Mouse (Mus musculus) spleen, embryonic (tissue): ENCODE data around the gene Kmt5c.

Experiments used
- CTCF ChIA-PET: fragments of 350-600 bp; sonication (Branson Sonifier 250); formaldehyde crosslinking; loops from one replicate; lab custom pipeline; 2022; lab: Charles Lee

Kmt5c gene

DNA sequence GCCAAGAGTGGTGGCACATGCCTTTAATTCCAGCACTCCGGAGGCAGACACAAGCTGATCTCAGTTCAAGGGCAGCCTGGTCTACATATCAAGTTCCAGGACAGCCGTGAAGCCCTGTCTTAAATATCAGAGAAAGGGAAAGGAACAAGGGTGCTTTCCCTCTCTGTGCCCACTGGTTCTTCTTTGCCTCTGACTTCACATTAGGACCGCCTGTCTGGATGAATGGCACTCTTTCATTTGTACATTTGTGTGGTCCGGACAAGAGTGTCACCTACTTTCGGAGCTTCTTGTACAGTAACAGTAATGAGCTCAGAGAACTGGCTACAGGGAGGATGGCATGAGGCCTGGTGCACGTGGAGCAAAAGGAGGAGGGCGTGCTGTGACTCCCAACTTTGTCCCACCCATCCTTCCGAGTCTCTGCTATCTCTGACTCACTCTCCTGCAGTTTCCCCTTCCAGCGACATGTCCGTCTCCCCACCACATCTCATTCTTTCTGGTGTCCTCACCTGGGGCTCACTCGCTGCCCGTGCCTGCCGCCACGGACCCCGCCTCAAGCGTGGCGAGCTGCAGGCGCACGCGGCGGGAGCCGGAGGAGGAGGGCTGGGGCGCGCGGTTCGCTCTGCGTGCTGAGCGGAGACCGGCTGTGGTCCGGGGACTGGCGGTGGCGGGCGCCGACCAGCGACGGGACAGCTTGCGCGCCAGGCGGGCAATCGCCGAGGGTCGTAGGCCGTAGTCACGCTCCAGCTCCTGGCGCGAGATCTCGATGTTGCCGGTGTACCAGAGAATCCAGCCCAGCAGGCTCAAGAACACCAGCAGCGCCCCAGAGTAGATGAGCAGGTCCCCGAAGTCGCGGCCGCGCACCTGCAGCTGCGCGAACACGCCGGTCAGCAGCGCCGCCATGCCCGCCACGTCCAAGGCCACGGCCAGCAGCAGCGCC is 48.9 kb downstream of the Kmt5c start:
- CTCF ChIA-PET = interaction anchor here (0.8 kb wide), 1 partner anchor 204 kb away, joined by 3 read pairs; no protein-coding TSS in a partner anchor

DNA sequence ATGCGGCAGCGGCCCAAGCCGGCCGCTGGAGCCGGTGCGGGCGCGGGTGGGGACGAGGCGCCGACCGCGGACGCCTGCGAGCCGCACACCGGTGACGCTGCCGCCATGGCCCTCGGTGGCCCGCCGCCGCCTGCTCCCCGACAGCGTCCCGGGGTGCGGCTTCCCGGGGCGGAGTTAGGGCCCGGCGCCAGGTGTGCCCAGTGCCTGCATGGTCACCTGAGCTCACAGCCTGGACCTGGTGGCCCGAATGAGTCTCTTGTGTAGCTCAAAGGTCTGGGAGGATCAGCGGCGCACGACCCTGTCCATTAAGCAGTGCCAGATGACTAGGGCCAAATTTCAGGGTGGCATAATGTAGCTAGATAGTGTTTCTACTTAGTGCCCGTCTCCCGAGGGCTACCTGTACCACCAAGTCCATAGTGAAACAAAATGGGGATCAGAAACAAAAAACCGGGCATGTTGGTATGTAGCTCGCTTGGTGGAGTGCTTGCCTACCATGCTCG is 49.6 kb downstream of the Kmt5c start, which contains the start of gene Tmem238:
Tmem238 (minus strand) TSS at position 221 of the 500 bp plus-strand sequence.
- CTCF ChIA-PET = no interaction called here

DNA sequence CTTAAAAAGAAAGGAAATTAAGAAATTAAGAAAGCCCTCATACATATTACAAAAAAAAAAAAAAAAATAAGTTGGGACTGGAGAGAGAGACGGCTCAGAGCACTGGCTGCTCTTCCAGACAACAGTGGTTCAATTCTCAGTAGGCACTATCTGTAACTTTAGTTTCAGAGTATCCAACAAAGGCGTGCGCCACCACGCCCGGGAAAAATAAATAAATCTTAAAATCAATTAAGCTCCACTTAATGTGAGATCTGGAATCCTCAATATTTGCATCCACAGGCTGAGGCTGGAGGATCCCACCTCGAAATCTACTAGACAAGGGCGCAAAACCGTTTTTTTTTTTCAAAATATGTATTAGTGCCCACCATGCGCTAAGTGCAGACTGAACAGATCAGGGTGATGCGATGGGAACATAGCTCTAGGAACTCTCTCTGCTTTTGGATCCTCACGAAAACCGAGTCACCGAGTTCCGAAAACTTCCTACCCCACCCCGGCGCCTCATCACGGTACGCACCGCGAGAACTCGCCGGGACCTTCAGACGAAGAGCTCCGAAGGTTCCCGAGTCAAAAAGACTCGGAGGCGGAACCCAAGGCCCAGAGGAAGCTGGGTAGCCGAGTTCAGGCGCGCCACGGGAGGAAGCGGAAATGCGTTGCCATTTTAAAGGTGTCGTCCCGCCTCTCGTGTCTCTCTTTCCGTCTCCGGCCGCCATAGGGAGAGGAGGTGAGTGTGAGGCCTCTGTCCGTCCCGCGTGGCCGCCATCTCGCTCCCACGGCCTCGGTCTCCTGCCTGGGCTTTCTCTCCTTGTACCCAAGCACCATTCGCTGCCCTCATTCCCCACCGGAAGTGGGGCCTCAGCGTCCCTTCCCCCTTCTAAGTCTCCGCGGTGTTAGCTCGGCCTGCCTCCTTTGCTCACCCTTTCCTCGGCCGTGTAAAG is 52.6 kb downstream of the Kmt5c start, which contains the start of gene Rpl28:
Rpl28 (plus strand) TSS at position 597 of the 935 bp plus-strand sequence.
- CTCF ChIA-PET = interaction anchor here (0.7 to 1.7 kb wide), 3 partner anchors 54 to 1382 kb away, joined by 3 to 6 read pairs (median 4); partner anchors contain the start of gene Tsen34

DNA sequence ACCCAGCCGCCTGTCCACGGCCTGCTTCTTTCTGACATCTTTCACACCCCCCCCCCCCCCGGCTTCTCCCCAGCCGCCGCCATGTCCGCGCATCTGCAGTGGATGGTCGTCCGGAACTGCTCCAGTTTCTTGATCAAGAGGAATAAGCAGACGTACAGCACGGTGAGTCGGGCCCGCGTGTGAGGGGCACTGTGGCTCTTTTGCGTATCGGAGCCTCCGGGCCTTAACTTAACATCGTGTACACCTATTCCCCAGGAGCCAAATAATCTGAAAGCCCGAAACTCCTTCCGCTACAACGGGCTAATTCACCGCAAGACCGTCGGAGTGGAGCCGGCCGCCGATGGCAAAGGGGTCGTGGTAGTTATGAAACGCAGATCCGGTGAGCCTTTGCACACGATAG is 53.3 kb downstream of the Kmt5c start:
- CTCF ChIA-PET = interaction anchor here (1.7 kb wide), 1 partner anchor 54 kb away, joined by 4 read pairs; no protein-coding TSS in a partner anchor

DNA sequence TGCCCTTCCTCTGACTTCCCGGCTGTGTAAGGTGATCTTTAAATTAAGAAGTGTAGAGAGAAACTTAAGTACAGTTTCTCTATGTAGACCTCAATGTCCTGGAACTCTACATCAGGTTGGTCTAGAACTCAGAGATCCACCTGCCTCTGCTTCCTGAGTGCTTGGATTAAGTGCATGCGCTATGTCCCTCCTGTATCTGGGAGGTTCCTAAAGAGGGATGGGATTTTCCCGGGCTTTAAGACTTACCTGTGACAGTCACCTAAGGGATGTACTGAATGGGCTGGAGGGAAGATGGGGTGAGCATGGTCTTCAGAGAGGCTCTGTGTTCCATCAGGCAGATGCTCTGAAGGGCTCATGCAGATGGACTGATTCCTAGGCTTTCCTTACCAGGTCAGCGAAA is 53.8 kb downstream of the Kmt5c start:
- CTCF ChIA-PET = interaction anchor here (1.7 kb wide), 1 partner anchor 55 kb away, joined by 4 read pairs; no protein-coding TSS in a partner anchor

DNA sequence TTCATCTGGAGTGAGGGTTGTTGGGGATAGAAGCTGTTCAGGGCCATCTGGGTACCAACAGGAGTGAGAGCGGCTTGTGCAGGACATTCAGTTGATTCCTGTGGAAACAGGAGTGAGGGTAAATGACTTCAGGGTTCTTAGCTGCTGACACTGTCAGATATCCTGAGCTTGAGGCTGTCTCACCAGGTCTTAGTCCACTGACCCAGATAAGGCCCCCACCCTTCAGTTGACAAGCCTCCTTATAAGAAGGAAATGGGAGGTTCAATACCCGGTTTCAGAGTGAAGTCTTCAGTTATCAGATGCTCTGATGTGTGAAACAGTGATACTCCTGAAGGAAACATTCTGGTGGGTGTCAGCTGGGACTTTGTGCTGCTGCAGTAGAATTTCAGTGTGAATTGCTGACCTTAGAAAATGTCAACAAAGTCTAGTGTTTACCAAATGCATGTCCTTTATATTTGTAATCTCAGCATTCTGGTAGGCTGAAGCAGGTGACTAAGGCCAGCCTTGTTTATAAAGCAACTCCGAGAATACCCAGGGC is 54.8 kb downstream of the Kmt5c start:
- CTCF ChIA-PET = interaction anchor here (0.6 to 0.9 kb wide), 4 partner anchors 12 to 150 kb away, joined by 3 to 5 read pairs (median 4); no protein-coding TSS in a partner anchor

DNA sequence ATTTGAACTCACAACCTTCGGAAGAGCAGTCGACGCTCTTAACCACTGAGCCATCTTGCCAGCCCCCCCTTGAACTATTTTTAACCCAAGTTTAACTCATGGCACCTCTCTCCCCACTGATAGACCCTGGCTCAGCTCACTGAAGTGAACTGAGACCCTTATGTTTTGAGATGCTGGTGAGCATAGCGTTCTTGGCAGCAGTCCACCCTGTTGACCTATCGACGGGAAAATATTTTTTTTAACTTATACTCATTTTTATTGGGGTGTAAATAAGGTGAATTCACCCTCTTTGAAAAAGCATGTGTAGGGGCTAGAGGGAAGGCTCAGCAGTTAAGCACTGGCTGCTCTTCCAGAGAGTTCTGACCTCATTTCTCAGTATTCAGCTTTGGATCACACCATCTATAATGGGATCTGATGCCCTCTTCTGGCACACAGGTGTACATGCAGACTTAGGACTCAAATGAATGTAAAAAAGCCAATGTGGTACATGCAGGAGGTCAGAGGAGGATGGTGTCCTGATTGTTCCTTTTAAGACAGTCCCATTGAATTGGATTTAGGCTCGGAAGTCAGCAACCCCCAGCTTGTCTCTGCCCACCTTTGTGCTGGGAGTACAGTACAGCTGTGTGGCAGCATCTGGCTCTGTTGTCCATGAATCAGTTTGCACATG is 56.0 kb downstream of the Kmt5c start:
- CTCF ChIA-PET = interaction anchor here (0.6 to 0.7 kb wide), 2 partner anchors 39 to 61 kb away, joined by 3 to 9 read pairs; no protein-coding TSS in a partner anchor
